Mouse (Mus musculus): Measurements from ENCODE around the gene Slc7a8. TPM values are rescaled to one million over a fixed set of nuclear protein-coding genes. Genes with fewer than 3 reads are reported as not detected.
A peak's percentile ranks its signal among the peaks of the same experiment; 100 is the strongest.
"Not testable (repeated sequence)": the region's sequence is repeated elsewhere in the genome, so short reads cannot be mapped to it uniquely, and the experiment has no call there.

Slc7a8 gene
- polyA plus RNA-seq, 1 experiment from 2014 or later: 2.8 TPM

- Histone ChIP-seq H3K9ac (no peak overlapping the region), H3K4me1 (peaks cover 12% of the 10 kb centered on the region), H3K27ac (no peak overlapping the region), H3K27me3 (replicated peaks) (peaks cover 51% of the 10 kb centered on the region), H3K4me2 (no peak overlapping the region), H3K9me3 (replicated peaks) (no peaks in the 10 kb centered on the region), H3K36me3 (no peaks in the 10 kb centered on the region), H3K4me3 (no peak overlapping the region)
- ATAC-seq: no peak
- WGBS (ENCODE audit: insufficient replicate concordance): 16% methylated on average over 4 of the region's 4 CpGs
Observed at GRCm38 (mm10) chr14:54777893-54778292, 3.9 kb downstream of the Slc7a8 start.

DNA sequence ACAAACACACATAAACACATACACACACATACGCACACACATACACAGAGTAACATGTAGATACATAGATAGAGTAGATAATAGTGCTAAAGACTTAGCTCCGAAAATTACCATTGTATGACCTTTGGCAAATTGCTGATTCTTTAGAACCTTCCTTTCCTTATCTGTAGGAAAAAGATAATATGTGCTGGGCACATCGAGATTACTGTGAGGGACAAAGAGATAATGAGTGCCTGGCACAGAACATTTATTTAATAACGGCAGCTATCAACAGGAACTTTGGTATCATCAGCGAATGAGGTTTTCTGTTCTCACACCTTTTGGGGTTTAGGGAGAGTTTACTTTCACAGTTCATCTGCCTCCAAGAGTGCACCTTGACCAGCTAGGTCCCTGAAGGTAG is 5.0 kb downstream of the Slc7a8 start:
- no peak for ATAC-seq

GRCm38 (mm10) chr14:54775534-54776041 is 6.2 kb downstream of the Slc7a8 start:
- Histone ChIP-seq H3K27me3 (replicated peaks) (peaks cover 28% of the 10 kb centered on the region), H3K4me3 (no peak overlapping the region), H3K27ac (no peak overlapping the region), H3K4me1 (0 out of 2 replicates have a peak, but pooled peaks cover under 1% of the 10 kb centered on the region), H3K9me3 (replicated peaks) (no peaks in the 10 kb centered on the region), H3K9ac (no peak overlapping the region), H3K4me2 (no peak overlapping the region), H3K36me3 (no peaks in the 10 kb centered on the region)
- ATAC-seq: no peak
- WGBS (ENCODE audit: insufficient replicate concordance): 83% methylated on average over 7 of the region's 7 CpGs

More for the DNA sequence above, 5.0 kb downstream of the Slc7a8 start:
- peaks cover 40% of the 10 kb centered on the region for H3K27me3 ChIP-seq (replicated peaks)
- no peak overlapping the region for H3K4me2 ChIP-seq
- H3K27ac ChIP-seq: no peak overlapping the region
- no peak overlapping the region for H3K9ac ChIP-seq
- no peaks in the 10 kb centered on the region for H3K9me3 ChIP-seq (replicated peaks)
- no peak overlapping the region for H3K4me3 ChIP-seq
- peaks cover 10% of the 10 kb centered on the region for H3K4me1 ChIP-seq
- no peaks in the 10 kb centered on the region for H3K36me3 ChIP-seq
- 53% methylated on average over 5 of the region's 5 CpGs for WGBS (ENCODE audit: insufficient replicate concordance)

DNA sequence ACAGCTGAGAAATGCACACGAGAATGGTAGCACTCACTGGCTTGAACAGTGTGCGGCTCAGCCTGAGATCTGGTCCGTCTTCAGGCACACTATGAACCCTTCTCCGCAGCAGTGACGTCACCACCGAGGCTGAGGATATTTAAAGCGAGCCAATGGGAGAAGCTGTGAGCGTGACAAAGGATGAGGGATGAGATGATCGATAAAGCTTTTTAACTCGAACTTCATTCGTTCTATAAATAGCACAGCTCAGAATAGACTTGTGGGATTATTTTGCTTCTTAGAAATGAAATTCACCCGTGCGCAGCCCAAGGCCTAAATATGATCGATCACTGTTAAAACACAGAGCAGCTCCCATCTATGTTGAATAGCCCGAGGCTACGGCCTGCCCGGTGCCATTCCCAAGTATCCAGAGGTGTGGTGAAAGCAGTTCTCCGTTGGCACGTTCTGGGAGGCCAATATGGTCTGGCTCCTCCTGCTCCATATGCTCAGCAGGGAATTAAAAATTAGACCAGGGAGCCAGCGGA is 9.4 kb downstream of the Slc7a8 start:
- Histone ChIP-seq H3K27ac (no peak overlapping the region), H3K4me1 (no peaks in the 10 kb centered on the region), H3K9ac (no peak overlapping the region), H3K9me3 (replicated peaks) (no peaks in the 10 kb centered on the region), H3K27me3 (replicated peaks) (peaks cover 6% of the 10 kb centered on the region; the same call in 1 of the 2 replicates), H3K36me3 (no peaks in the 10 kb centered on the region), H3K4me2 (no peak overlapping the region), H3K4me3 (no peak overlapping the region)
- ATAC-seq: no peak
- 68% methylated on average over 20 of the region's 20 CpGs for WGBS (ENCODE audit: insufficient replicate concordance)

GRCm38 (mm10) chr14:54770373-54770772 is 11.4 kb downstream of the Slc7a8 start:
- Histone ChIP-seq H3K27me3 (replicated peaks) (no peaks in the 10 kb centered on the region), H3K36me3 (no peaks in the 10 kb centered on the region), H3K4me1 (no peaks in the 10 kb centered on the region), H3K9ac (no peak overlapping the region), H3K9me3 (replicated peaks) (no peaks in the 10 kb centered on the region), H3K4me2 (no peak overlapping the region), H3K27ac (no peak overlapping the region), H3K4me3 (no peak overlapping the region)
- no peak for ATAC-seq
- WGBS (ENCODE audit: insufficient replicate concordance): 77% methylated on average over 5 of the region's 5 CpGs

DNA sequence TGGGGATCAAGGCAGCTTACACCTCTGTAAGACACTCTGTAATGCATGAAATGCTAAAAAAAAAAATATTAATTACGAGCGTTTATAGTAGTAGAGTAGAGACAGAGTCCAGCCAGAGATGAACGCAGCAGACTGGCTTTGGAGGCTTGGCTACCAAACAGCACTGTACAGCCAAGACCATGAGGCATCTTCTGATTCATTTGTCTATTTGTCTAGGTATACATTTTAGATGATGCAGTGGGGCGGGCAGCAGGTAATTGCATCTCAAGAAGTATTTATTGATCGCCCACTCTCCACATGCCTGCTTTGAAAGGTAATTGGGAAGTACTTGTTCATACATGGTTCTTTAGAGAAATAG is 12.7 kb downstream of the Slc7a8 start:
- 79% methylated on average over 5 of the region's 5 CpGs for WGBS (ENCODE audit: insufficient replicate concordance)
- no peak for ATAC-seq
- Histone ChIP-seq H3K27me3 (replicated peaks) (no peaks in the 10 kb centered on the region), H3K9ac (no peak overlapping the region), H3K4me2 (no peak overlapping the region), H3K9me3 (replicated peaks) (no peaks in the 10 kb centered on the region), H3K36me3 (no peaks in the 10 kb centered on the region), H3K4me3 (no peak overlapping the region), H3K4me1 (no peaks in the 10 kb centered on the region), H3K27ac (no peak overlapping the region)

GRCm38 (mm10) chr14:54768314-54769067 is 13.3 kb downstream of the Slc7a8 start:
- no peaks in the 10 kb centered on the region for H3K9me3 ChIP-seq (replicated peaks)
- no peak overlapping the region for H3K9ac ChIP-seq
- H3K4me2 ChIP-seq: no peak overlapping the region
- ATAC-seq: no peak
- no peak overlapping the region for H3K27ac ChIP-seq
- no peaks in the 10 kb centered on the region for H3K4me1 ChIP-seq
- no peaks in the 10 kb centered on the region for H3K27me3 ChIP-seq (replicated peaks)
- no peak overlapping the region for H3K4me3 ChIP-seq
- no peaks in the 10 kb centered on the region for H3K36me3 ChIP-seq
- WGBS (ENCODE audit: insufficient replicate concordance): 64% methylated on average over 10 of the region's 10 CpGs

DNA sequence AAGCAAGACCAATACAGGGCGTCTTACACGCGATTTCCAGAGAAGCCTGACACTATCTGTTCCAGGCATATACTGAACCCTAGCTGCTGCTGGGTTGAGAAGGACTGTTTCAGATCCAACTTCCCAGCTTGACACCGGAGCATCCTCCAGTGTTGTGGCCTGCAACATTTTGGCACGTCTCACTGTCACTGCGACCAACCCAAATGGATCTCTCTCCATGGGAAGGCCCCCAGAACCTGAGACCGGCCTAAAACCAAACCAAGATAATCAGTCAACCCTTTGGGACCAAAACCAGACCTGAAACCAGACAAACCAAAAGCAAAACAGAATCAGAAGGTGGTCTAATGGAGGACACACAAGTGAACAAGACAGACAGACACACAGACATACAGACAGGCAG is 14.8 kb downstream of the Slc7a8 start:
- not testable (repeated sequence) for H3K9me3 ChIP-seq (replicated peaks); H3K4me1 ChIP-seq; H3K4me3 ChIP-seq; H3K27ac ChIP-seq; H3K4me2 ChIP-seq; H3K36me3 ChIP-seq; H3K27me3 ChIP-seq (replicated peaks); H3K9ac ChIP-seq; ATAC-seq
- WGBS (ENCODE audit: insufficient replicate concordance): 82% methylated on average over 7 of the region's 7 CpGs

DNA sequence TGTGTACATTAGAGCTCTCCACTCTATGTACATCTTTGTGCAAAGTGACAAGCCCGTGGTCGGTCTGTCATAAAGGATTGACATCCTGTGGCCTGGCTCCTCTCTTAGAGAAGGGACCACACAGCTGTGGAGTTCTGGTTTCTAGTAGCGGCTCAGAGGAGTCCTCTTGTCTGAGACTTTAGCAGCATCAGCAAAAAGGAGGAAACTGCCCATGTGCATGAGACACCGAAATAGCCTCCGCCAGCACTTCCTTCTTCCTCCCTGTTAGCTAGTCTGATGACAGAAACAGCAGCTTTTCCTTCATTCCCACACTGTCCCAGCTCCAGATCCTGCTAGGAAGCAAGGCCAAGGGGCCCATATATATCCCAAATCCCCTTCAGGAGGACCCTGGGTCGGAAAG is 25.4 kb downstream of the Slc7a8 start:
- peaks cover 6% of the 10 kb centered on the region; the same call in 1 of the 2 replicates for H3K27me3 ChIP-seq (replicated peaks)
- H3K4me3 ChIP-seq: no peak overlapping the region
- WGBS (ENCODE audit: insufficient replicate concordance): 31% methylated on average over 6 of the region's 6 CpGs
- H3K9ac ChIP-seq: no peak overlapping the region
- no peaks in the 10 kb centered on the region for H3K9me3 ChIP-seq (replicated peaks)
- ATAC-seq: peak; percentile 40; the same call in 1 of the 2 replicates
- H3K4me1 ChIP-seq: peaks cover 9% of the 10 kb centered on the region
- H3K36me3 ChIP-seq: no peaks in the 10 kb centered on the region
- H3K27ac ChIP-seq: peak overlapping the region; percentile 15; the same call in 1 of the 2 replicates
- no peak overlapping the region for H3K4me2 ChIP-seq

DNA sequence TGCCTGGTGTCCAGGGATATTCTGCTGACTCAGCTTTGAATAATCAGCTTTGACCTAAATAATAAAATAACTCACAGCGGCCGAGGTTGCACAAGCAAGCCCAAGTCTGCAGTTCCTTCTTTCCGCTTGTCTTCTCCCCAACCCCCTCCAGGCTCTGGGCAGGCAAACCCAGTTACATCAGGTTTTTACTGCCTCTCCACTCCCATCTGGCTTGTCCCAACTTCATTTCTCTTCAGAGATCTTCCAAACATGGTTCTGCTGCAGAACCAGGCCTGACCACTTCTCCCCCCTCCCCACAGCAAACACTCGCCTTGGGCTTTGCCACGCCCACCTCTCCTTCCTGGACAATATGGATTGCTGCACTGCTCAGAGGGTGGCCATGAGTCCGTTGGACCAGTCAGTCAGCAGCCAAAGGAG is 27.1 kb downstream of the Slc7a8 start:
- Histone ChIP-seq H3K9ac (no peak overlapping the region), H3K36me3 (no peaks in the 10 kb centered on the region), H3K27ac (peak overlapping the region; percentile 57; the same call in 1 of the 2 replicates), H3K27me3 (replicated peaks) (peaks cover 6% of the 10 kb centered on the region; the same call in 1 of the 2 replicates), H3K9me3 (replicated peaks) (no peaks in the 10 kb centered on the region), H3K4me2 (no peak overlapping the region), H3K4me1 (peaks cover 9% of the 10 kb centered on the region), H3K4me3 (no peak overlapping the region)
- WGBS (ENCODE audit: insufficient replicate concordance): 17% methylated on average over 6 of the region's 6 CpGs
- no peak for ATAC-seq

- no peak for ATAC-seq
- Histone ChIP-seq H3K4me3 (no peak overlapping the region), H3K4me1 (peaks cover 9% of the 10 kb centered on the region), H3K27me3 (replicated peaks) (peaks cover 6% of the 10 kb centered on the region; the same call in 1 of the 2 replicates), H3K4me2 (peak overlapping the region; percentile 9; the same call in 1 of the 2 replicates), H3K27ac (no peak overlapping the region), H3K9ac (no peak overlapping the region), H3K9me3 (replicated peaks) (no peaks in the 10 kb centered on the region), H3K36me3 (no peaks in the 10 kb centered on the region)
- 62% methylated on average over 14 of the region's 14 CpGs for WGBS (ENCODE audit: insufficient replicate concordance)
Observed at GRCm38 (mm10) chr14:54753986-54754601, 27.7 kb downstream of the Slc7a8 start.

DNA sequence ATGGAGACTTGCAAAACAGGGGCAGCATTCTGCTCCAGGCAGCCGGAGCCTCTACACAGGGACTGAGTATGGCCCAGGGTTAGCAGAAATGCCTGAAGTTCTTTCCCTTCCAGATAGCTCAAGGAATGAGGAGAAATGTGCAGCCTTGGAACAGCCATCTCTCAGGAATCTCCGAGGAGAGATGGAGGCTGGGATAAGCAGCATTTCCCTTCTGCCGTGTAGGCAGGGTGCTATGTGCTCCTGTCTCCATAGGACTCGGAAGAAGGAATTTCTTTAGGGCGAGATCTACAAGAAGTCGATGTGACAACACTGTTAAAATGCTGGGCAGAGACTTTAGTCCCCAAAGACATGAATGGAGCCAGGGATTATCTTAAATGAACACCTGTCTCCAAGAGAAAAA is 28.8 kb downstream of the Slc7a8 start:
- Histone ChIP-seq H3K4me1 (peaks cover 9% of the 10 kb centered on the region), H3K9ac (no peak overlapping the region), H3K27me3 (replicated peaks) (no peaks in the 10 kb centered on the region), H3K4me2 (no peak overlapping the region), H3K27ac (no peak overlapping the region), H3K36me3 (no peaks in the 10 kb centered on the region), H3K4me3 (no peak overlapping the region), H3K9me3 (replicated peaks) (no peaks in the 10 kb centered on the region)
- no peak for ATAC-seq
- WGBS (ENCODE audit: insufficient replicate concordance): 68% methylated on average over 6 of the region's 6 CpGs

Measured in liver, embryonic 12.5 days (tissue).